Mouse (Mus musculus) myocyte (in vitro differentiated cells): ENCODE measurements around the gene Efhd2.

ENCODE experiments used
- MAX ChIP-seq: IDR thresholded peaks from one replicate; pipeline ENCODE4 v1.6.1; 2011; ENCODE audit warnings: low read depth, mild to moderate bottlenecking, control low read depth
- POLR2A ChIP-seq: IDR thresholded peaks from one replicate; pipeline ENCODE4 v1.6.1; 2011; ENCODE audit warnings: low read depth, mild to moderate bottlenecking, control low read depth, moderate library complexity; ENCODE audit not compliant: insufficient read length
- TCF3 ChIP-seq: IDR thresholded peaks from one replicate; pipeline ENCODE4 v1.6.1; 2011; ENCODE audit warnings: low read depth, control low read depth; ENCODE audit not compliant: insufficient read length
- USF1 ChIP-seq: IDR thresholded peaks from one replicate; pipeline ENCODE4 v1.6.1; 2011; ENCODE audit warnings: low read depth, mild to moderate bottlenecking, control low read depth, moderate library complexity

DNA sequence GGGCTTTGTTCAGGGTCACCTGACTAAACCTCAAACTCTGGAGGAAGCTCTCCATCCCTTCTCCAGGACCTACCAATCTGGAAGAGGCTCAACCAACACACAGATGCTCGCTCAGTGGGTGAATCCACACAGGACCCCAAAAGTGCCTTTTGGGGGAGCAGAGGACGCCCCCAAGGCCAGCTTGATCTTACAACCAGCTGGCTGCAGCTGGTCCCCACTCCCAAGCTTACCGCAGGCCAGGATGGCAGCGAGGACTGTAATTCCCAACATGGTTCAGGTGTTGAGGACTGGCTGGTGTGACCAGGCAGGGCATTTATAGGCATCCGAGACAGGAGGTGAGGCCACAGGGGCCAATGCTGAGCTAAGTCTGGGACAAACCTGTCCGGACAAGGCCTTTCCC, 28.7 kb downstream of the Efhd2 start, which contains the start of gene Ctrc:
- TF ChIP-seq POLR2A (no peak), MAX (no peak), USF1 (no peak), TCF3 (no peak)
